Mouse (Mus musculus): ENCODE measurements around the gene Lrp10.

GRCm38 (mm10) chr14:54432837-54433830, 30.8 kb upstream of the Lrp10 start:
- no peak for TF ChIP-seq CTCF (IDR thresholded peaks at IDR 0.05; ENCODE audit: low read depth)
- TF ChIP-seq EP300 (IDR thresholded peaks at IDR 0.05; ENCODE audit: low read depth), result no peak
